Mouse (Mus musculus) hindbrain, postnatal 0 days (tissue): ENCODE measurements around the gene Rnf212. TPM values are rescaled to one million over a fixed set of nuclear protein-coding genes. Genes with fewer than 3 reads are reported as not detected.
A peak's percentile ranks its signal among the peaks of the same experiment; 100 is the strongest.

Experiments
- ATAC-seq: fragments of 200-750 bp; cut with Nextera tagmentation; 2 replicates; pipeline ENCODE4 v1.8.0; 2017; ENCODE audit warnings: mild to moderate bottlenecking, moderate TSS enrichment, moderate library complexity
- DNase-seq: peaks from one replicate; pipeline ENCODE4 v3.0.0-alpha.2; 2015; ENCODE audit warnings: low spot score
- H3K27ac ChIP-seq: fragments of 300-500 bp; sonication (generic); 2 replicates; pipeline ENCODE4 v1.5.1; 2014; ENCODE audit warnings: mild to moderate bottlenecking
- H3K27me3 ChIP-seq: fragments of 300-500 bp; sonication (generic); 2 replicates; pipeline ENCODE4 v1.6.1; 2014; ENCODE audit warnings: low read length, mixed read lengths; ENCODE audit not compliant: insufficient read depth
- H3K36me3 ChIP-seq: fragments of 300-500 bp; sonication (generic); 2 replicates; pipeline ENCODE4 v1.6.1; 2014; ENCODE audit warnings: low read length, mixed read lengths; ENCODE audit not compliant: insufficient read depth
- H3K4me1 ChIP-seq: fragments of 300-500 bp; sonication (generic); 2 replicates; pipeline ENCODE4 v1.6.1; 2014; ENCODE audit warnings: antibody characterized with exemption, low read length, mixed read lengths; ENCODE audit not compliant: insufficient read depth
- H3K4me2 ChIP-seq: fragments of 300-500 bp; sonication (generic); 2 replicates; pipeline ENCODE4 v1.6.1; 2014; ENCODE audit warnings: low read depth, mild to moderate bottlenecking, low read length, moderate library complexity, mixed read lengths
- H3K4me3 ChIP-seq: fragments of 300-500 bp; sonication (generic); 2 replicates; pipeline ENCODE4 v1.5.1; 2014; ENCODE audit warnings: low read length
- H3K9ac ChIP-seq: fragments of 300-500 bp; sonication (generic); replicated peaks from 2 replicates; pipeline ENCODE4 v1.6.1; 2014; ENCODE audit warnings: mild to moderate bottlenecking, low read length, moderate library complexity, mixed read lengths
- H3K9me3 ChIP-seq: fragments of 300-500 bp; sonication (generic); 2 replicates; pipeline ENCODE4 v1.6.1; 2016; ENCODE audit warnings: low read length, mixed read lengths
- CTCF ChIP-seq: IDR thresholded peaks from 2 replicates; pipeline ENCODE4 v1.5.1; 2016; ENCODE audit warnings: antibody characterized with exemption, control low read depth, low read depth
- WGBS: fragments of 180-500 bp; shearing (Covaris S2); extraction: QIAGEN DNeasy Blood & Tissue Kit; methylation state at CpG from one replicate; pipeline ENCODE4 v1.1.7; 2014; 5-methylcytosine and 5-hydroxymethylcytosine counted together
- polyA plus RNA-seq: library from polyadenylated mRNA; unstranded; fragments of >200 nt; fragmentation: Nextera tagmentation; extraction: Ambion mirVana; gene quantifications from 2 replicates; pipeline ENCODE4 v1.2.1, GENCODE M21; 2015
- total RNA-seq: library from RNA; depleted of rRNA; stranded (reverse); fragments of >200 nt; gene quantifications from 2 replicates; pipeline ENCODE4 v1.2.3, GENCODE M21; 2014

Rnf212 gene
- total and polyA plus RNA-seq, 2 experiments from 2014 or later = not detected

DNA sequence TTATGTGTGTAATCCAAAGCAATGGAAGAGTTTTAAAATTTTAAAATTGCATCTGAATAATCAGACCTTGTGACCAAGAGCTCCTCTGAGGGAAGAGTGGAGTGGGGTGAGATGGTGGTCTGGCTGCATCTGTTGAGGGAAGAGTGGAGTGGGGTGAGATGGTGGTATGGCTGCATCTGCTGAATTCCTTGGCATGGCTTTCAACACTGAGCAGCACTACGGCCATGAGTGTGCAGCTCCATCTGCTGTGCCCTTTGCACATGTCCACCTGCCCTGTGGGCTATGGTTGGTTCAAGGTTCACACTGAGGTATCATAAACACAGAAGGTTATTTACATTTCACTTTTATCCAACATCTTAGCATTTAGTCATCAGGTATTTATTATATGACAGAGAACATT, 47.4 kb downstream of the Rnf212 start:
- H3K9ac ChIP-seq = no peak overlapping the region
- no peak overlapping the region for H3K4me3 ChIP-seq
- H3K9me3 ChIP-seq = no peaks in the 10 kb centered on the region
- no peak overlapping the region for H3K4me2 ChIP-seq
- no peaks in the 10 kb centered on the region for H3K4me1 ChIP-seq
- no peak overlapping the region for H3K27ac ChIP-seq
- DNase-seq = no peak
- 75% methylated on average over 1 of the region's 1 CpGs for WGBS
- no peak for ATAC-seq
- TF ChIP-seq CTCF = no peak
- no peaks in the 10 kb centered on the region for H3K27me3 ChIP-seq
- H3K36me3 ChIP-seq = no peaks in the 10 kb centered on the region

DNA sequence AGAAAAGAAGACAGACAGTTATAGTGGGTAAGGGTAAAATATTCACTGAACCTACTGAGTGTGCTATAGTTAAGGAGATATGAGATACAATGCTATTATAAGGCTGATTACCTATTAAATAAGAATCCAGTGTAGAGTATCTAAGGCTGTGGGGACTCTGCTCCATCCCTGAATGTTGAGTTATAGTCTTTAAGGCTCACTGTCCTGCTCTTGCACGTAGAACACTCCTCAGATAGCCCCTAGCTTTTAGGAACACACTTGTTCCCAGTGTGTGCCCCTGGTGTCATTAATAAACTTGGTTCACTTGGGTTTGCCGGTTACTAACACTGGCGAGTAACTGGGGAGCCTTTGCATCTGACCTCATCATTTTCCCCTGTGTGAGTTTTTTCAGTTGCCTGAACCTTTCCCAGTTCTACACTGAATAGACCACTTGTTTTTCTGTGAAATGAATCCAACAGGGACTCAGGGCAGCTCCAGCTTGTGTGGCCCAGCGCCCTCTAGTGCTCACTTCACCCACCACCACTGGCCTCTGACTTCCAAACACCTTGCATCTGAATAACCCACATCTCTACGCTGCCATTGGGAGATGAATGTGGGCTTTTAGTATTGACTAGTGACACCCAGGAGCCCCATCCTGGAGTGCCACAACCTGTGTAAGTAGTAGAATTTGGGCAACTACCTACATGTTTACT, 48.1 kb downstream of the Rnf212 start:
- no peak overlapping the region for H3K4me2 ChIP-seq
- WGBS = 24% methylated on average over 5 of the region's 5 CpGs
- DNase-seq = peak; percentile 79
- ATAC-seq = peak; percentile 91
- no peaks in the 10 kb centered on the region for H3K36me3 ChIP-seq
- H3K9me3 ChIP-seq = no peaks in the 10 kb centered on the region
- H3K4me3 ChIP-seq = no peak overlapping the region
- H3K9ac ChIP-seq = no peak overlapping the region
- H3K27me3 ChIP-seq = no peaks in the 10 kb centered on the region
- H3K27ac ChIP-seq = no peak overlapping the region; the same call in 1 of the 2 replicates
- TF ChIP-seq CTCF = peak; percentile 86
- H3K4me1 ChIP-seq = no peaks in the 10 kb centered on the region

DNA sequence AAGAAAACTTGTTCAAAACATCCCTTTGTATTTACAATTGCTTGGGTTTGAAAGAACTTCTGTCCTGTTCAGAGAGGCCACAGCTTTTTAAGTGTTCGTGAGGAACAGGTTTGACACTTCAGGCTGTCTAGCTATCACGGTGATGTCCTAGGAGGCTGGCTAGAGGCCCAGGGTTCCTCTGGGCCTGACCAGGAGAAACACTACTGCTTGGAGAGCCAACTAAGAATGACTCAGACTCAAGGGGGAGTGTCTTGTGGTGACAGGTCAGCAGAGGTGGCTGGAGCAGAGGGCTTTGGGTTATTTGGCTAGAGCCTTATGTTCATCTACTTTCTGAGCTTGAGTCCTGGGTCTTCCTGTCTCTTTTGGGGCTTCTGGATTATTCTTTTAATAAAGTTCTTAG, 50.8 kb downstream of the Rnf212 start:
- Histone ChIP-seq H3K4me1 (no peaks in the 10 kb centered on the region), H3K9ac (no peak overlapping the region), H3K9me3 (no peaks in the 10 kb centered on the region), H3K27ac (no peak overlapping the region), H3K4me3 (no peak overlapping the region), H3K27me3 (no peaks in the 10 kb centered on the region), H3K36me3 (no peaks in the 10 kb centered on the region), H3K4me2 (no peak overlapping the region)
- DNase-seq (no peak), ATAC-seq (no peak)
- TF ChIP-seq CTCF = no peak
- 64% methylated on average over 2 of the region's 2 CpGs for WGBS

DNA sequence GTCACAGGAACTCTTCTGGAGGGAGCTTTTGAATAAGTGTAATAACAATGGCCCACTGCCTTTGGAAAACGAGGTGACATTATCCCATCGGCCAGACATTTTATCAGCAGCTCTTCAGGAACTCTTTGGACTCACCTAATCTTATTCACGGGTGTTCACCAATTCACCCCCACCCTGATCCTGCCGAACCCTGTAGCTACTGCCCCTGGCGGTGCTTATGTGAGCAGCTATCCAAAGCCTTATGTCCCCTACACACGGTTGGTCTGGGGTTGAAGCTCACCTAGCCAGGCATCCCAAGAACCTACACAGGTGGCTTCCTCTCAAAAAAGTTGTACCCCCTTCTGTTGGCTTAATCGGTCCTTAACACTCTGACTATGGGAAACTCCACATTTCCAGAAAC, 55.0 kb downstream of the Rnf212 start:
- H3K4me1 ChIP-seq = no peaks in the 10 kb centered on the region
- no peak overlapping the region for H3K27ac ChIP-seq
- no peaks in the 10 kb centered on the region for H3K36me3 ChIP-seq
- no peaks in the 10 kb centered on the region for H3K27me3 ChIP-seq
- DNase-seq (no peak), ATAC-seq (no peak)
- H3K4me3 ChIP-seq = no peak overlapping the region
- no peak overlapping the region for H3K4me2 ChIP-seq
- TF ChIP-seq CTCF = no peak
- 66% methylated on average over 7 of the region's 7 CpGs for WGBS
- no peaks in the 10 kb centered on the region for H3K9me3 ChIP-seq
- H3K9ac ChIP-seq = no peak overlapping the region

DNA sequence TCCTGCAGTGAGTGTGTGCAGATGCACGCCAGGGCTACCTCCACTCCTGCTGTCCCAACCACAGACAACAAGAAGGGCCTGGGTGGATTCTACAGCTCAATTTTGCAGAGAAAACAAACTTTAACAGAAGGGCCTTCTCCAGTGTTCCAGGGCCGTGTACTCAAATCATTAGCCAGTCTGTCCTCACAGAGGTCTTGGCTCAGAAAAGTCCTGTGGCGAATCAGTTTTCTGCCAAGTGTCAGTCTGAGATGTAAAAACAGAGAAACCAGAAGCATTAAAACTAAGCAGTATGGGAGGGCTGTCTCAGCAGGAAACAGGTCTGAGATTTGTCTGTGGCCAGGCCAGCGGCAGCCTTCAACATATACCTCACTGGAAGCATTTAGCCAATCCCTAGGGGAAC, 56.7 kb downstream of the Rnf212 start:
- 27% methylated on average over 4 of the region's 4 CpGs for WGBS
- DNase-seq (peak; percentile 66), ATAC-seq (peak; percentile 39; the same call in 1 of the 2 replicates)
- no peaks in the 10 kb centered on the region for H3K9me3 ChIP-seq
- no peaks in the 10 kb centered on the region for H3K27me3 ChIP-seq
- H3K4me3 ChIP-seq = no peak overlapping the region
- no peak overlapping the region for H3K9ac ChIP-seq
- no peak for TF ChIP-seq CTCF
- H3K36me3 ChIP-seq = no peaks in the 10 kb centered on the region
- H3K27ac ChIP-seq = peak overlapping the region; percentile 41; the same call in 1 of the 2 replicates
- no peak overlapping the region for H3K4me2 ChIP-seq
- H3K4me1 ChIP-seq = no peaks in the 10 kb centered on the region

DNA sequence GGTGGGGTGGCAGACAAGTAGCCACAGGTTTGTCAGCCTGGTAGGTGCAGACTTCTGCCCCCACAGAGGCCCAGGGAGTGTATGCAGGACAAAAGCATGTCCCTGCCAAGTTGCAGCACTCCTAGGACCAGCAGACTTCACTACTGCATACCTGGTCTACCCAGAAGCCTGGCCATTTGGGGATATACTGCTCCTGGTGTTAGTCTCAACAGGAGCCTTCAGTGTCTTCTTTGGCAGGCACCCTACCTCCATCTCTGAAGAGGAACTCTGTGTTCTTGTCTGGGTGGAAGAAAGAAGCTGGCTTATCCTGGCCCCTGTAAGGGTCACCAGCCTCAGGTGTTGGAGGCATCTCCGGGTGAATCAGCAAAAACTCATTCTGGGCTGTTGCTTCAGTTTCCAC, 58.8 kb downstream of the Rnf212 start:
- Histone ChIP-seq H3K4me1 (no peaks in the 10 kb centered on the region), H3K9me3 (no peaks in the 10 kb centered on the region), H3K36me3 (no peaks in the 10 kb centered on the region), H3K4me2 (no peak overlapping the region), H3K27ac (no peak overlapping the region), H3K27me3 (no peaks in the 10 kb centered on the region), H3K9ac (no peak overlapping the region), H3K4me3 (no peak overlapping the region)
- 79% methylated on average over 1 of the region's 1 CpGs for WGBS
- no peak for ATAC-seq
- DNase-seq = no peak
- TF ChIP-seq CTCF = no peak

DNA sequence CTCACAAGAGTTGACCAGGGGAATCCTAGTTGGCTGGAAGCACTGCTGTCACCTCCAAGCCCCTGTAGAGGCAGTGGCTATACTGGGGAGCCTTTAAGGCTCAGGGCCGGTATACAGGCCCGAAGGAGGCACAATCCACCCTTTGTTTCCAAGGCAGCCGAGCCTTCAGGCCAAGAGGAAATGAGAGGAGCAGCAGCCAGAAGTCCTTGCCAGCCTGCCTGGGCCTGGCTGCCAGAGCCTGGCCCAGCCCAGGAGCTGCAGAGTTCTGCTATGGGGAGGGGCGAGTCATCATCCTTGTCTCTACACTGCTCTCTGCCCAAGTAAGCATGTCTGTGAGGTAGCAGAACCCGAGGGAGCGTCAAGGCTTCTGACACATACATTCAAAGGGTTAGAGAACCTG, 60.6 kb downstream of the Rnf212 start:
- Histone ChIP-seq H3K36me3 (no peaks in the 10 kb centered on the region), H3K27me3 (no peaks in the 10 kb centered on the region), H3K4me2 (no peak overlapping the region), H3K9me3 (no peaks in the 10 kb centered on the region), H3K9ac (no peak overlapping the region), H3K27ac (peak overlapping the region; percentile 54; the same call in 1 of the 2 replicates), H3K4me3 (no peak overlapping the region), H3K4me1 (no peaks in the 10 kb centered on the region)
- DNase-seq (peak; percentile 76), ATAC-seq (peak; percentile 89)
- TF ChIP-seq CTCF = no peak
- 40% methylated on average over 6 of the region's 6 CpGs for WGBS
